Mouse (Mus musculus): ENCODE measurements around the gene Zfp180. TPM values are rescaled to one million over a fixed set of nuclear protein-coding genes. Genes with fewer than 3 reads are reported as not detected.
"Not testable (repeated sequence)": the region's sequence is repeated elsewhere in the genome, so short reads cannot be mapped to it uniquely, and the experiment has no call there.

Gene Zfp180
- 32.7 and 41.2 TPM in 2 replicates for total RNA-seq (2014; rRNA removed)
- 24.8 and 25.1 TPM in 2 replicates for polyA plus RNA-seq (2015; fragmentation: Nextera tagmentation; extraction: Ambion mirVana)

DNA sequence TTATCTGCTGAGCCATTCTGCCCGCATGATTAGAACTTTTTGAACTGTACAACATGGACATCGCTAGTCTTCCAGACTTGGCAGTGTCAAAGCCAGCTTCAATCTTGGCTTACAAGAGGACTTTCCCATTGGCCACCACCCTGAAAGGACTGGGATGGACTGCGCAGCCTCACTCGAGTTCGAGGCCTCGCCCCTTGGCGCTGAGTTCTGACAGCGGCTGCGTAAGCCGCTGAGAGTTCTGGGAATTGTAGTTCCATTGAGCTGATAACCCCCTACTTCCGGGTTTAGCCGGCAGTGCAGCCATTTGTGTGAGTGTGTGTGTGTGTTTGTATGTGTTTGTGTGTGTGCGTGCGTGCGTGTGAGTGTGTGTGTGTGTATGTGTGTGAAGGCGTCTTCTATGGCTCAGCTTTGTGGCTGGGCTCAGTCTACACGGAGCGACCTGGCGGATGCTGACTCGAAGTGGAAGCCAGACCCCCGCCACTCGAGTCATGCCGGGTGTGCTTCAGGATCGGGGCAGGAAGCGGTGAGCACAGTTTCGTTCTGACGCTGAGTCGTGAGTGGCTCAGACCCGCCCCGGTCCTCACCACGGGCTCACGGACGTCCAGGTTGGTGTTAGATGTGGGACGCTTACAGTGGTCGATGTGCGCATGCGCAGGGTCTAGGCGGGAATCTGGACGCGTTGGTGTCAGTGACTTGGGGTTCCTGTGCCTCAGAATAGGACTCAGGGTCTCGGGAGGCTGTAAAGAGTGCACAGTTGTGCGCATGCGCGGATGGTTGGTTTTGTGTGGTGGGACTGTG is at the start of gene Zfp180:
Gene Zfp180 (plus strand): TSS at position 291 of the 798 bp plus-strand sequence.
- peak within 1 kb of the TSS; percentile 87 for H3K4me2 ChIP-seq (ENCODE audit: low read depth, low read length, poor library complexity, severe bottlenecking)
- no peaks in the 10 kb centered on the region for H3K27me3 ChIP-seq (ENCODE audit: insufficient read depth, low read length)
- DNase-seq (ENCODE audit: low spot score) (peak; percentile 100), ATAC-seq (ENCODE audit: low FRiP score) (peak; percentile 99)
- H3K36me3 ChIP-seq (ENCODE audit: insufficient read depth, low read length): no peaks in the 10 kb centered on the region; the same call in 1 of the 2 replicates
- peak within 1 kb of the TSS; percentile 68 for H3K9ac ChIP-seq (replicated peaks; ENCODE audit: low read length, poor library complexity, severe bottlenecking)
- 0 out of 2 replicates have a peak, but pooled peaks cover 5% of the 10 kb centered on the region for H3K9me3 ChIP-seq (ENCODE audit: low read length)
- H3K4me1 ChIP-seq (ENCODE audit: insufficient read depth, low read length): peaks cover 9% of the 10 kb centered on the region
- H3K4me3 ChIP-seq (ENCODE audit: low read depth, low read length): peak within 1 kb of the TSS; percentile 76
- WGBS: 16% methylated on average over 44 of the region's 44 CpGs
- peak within 1 kb of the TSS; percentile 73; the same call in 1 of the 2 replicates for H3K27ac ChIP-seq (ENCODE audit: low read depth, low read length)
- peak; percentile 20; the same call in 1 of the 2 replicates for TF ChIP-seq CTCF (IDR thresholded peaks at IDR 0.05)

- H3K4me3 ChIP-seq (ENCODE audit: low read depth, low read length): no peak within 1 kb of the TSS
- H3K36me3 ChIP-seq (ENCODE audit: insufficient read depth, low read length): no peaks in the 10 kb centered on the region
- H3K27me3 ChIP-seq (ENCODE audit: insufficient read depth, low read length): no peaks in the 10 kb centered on the region
- no peak for DNase-seq (ENCODE audit: low spot score)
- ATAC-seq (ENCODE audit: low FRiP score): no peak
- H3K9me3 ChIP-seq (ENCODE audit: low read length): no peaks in the 10 kb centered on the region
- 81% methylated on average over 4 of the region's 4 CpGs for WGBS
- no peaks in the 10 kb centered on the region for H3K4me1 ChIP-seq (ENCODE audit: insufficient read depth, low read length)
- no peak within 1 kb of the TSS for H3K4me2 ChIP-seq (ENCODE audit: low read depth, low read length, poor library complexity, severe bottlenecking)
- H3K27ac ChIP-seq (ENCODE audit: low read depth, low read length): no peak within 1 kb of the TSS
- TF ChIP-seq CTCF (IDR thresholded peaks at IDR 0.05): no peak
- no peak within 1 kb of the TSS for H3K9ac ChIP-seq (replicated peaks; ENCODE audit: low read length, poor library complexity, severe bottlenecking)
Observed at GRCm38 (mm10) chr7:24052660-24053304, 28.9 kb upstream of the Zfp180 start, which contains the start of gene Vmn1r183. Gene Vmn1r183, plus strand, starts transcription at chr7:24053254.

DNA sequence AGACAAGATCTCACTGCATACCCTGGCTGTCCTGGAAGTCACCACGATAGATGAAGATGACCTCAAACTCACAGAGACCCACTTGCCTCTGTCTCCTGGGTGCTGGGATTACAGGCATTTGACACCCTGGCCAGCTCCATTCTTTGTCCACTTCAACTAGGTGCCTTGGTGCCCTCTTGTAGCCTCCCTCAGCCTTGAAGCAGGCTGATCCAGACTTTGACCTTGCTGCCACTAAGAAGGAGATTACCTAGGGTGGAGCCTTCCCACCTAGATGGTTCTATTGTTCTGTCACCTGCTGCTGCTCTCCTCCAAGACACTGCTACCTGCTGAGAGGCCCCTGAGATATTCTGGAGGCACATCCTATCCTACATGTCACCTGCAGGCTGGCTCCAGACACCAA is 7.3 kb upstream of the Zfp180 start:
- not testable (repeated sequence) for DNase-seq (ENCODE audit: low spot score); H3K9ac ChIP-seq (replicated peaks; ENCODE audit: low read length, poor library complexity, severe bottlenecking); H3K36me3 ChIP-seq (ENCODE audit: insufficient read depth, low read length); H3K27me3 ChIP-seq (ENCODE audit: insufficient read depth, low read length); H3K4me1 ChIP-seq (ENCODE audit: insufficient read depth, low read length); H3K4me3 ChIP-seq (ENCODE audit: low read depth, low read length); H3K9me3 ChIP-seq (ENCODE audit: low read length); H3K27ac ChIP-seq (ENCODE audit: low read depth, low read length); H3K4me2 ChIP-seq (ENCODE audit: low read depth, low read length, poor library complexity, severe bottlenecking); ATAC-seq (ENCODE audit: low FRiP score)
- 55% methylated on average over 1 of the region's 1 CpGs for WGBS

GRCm38 (mm10) chr7:24082457-24083235 is 922 bp downstream of the Zfp180 start:
- H3K27ac ChIP-seq (ENCODE audit: low read depth, low read length): peak overlapping the region; percentile 73; the same call in 1 of the 2 replicates
- peak; percentile 2; the same call in 1 of the 2 replicates for ATAC-seq (ENCODE audit: low FRiP score)
- peak overlapping the region; percentile 76 for H3K4me3 ChIP-seq (ENCODE audit: low read depth, low read length)
- TF ChIP-seq CTCF (IDR thresholded peaks at IDR 0.05): no peak
- DNase-seq (ENCODE audit: low spot score): no peak
- H3K4me2 ChIP-seq (ENCODE audit: low read depth, low read length, poor library complexity, severe bottlenecking): peak overlapping the region; percentile 87
- no peaks in the 10 kb centered on the region for H3K27me3 ChIP-seq (ENCODE audit: insufficient read depth, low read length)
- no peaks in the 10 kb centered on the region; the same call in 1 of the 2 replicates for H3K36me3 ChIP-seq (ENCODE audit: insufficient read depth, low read length)
- peaks cover 9% of the 10 kb centered on the region for H3K4me1 ChIP-seq (ENCODE audit: insufficient read depth, low read length)
- 0 out of 2 replicates have a peak, but pooled peaks cover 5% of the 10 kb centered on the region for H3K9me3 ChIP-seq (ENCODE audit: low read length)
- peak overlapping the region; percentile 68 for H3K9ac ChIP-seq (replicated peaks; ENCODE audit: low read length, poor library complexity, severe bottlenecking)
- WGBS: 59% methylated on average over 15 of the region's 15 CpGs

GRCm38 (mm10) chr7:24086871-24087270 is 5.1 kb downstream of the Zfp180 start:
- no peak for ATAC-seq (ENCODE audit: low FRiP score)
- Histone ChIP-seq H3K4me3 (ENCODE audit: low read depth, low read length) (no peak overlapping the region), H3K9me3 (ENCODE audit: low read length) (0 out of 2 replicates have a peak, but pooled peaks cover 5% of the 10 kb centered on the region), H3K4me2 (ENCODE audit: low read depth, low read length, poor library complexity, severe bottlenecking) (no peak overlapping the region), H3K27ac (ENCODE audit: low read depth, low read length) (no peak overlapping the region), H3K36me3 (ENCODE audit: insufficient read depth, low read length) (no peaks in the 10 kb centered on the region; the same call in 1 of the 2 replicates), H3K4me1 (ENCODE audit: insufficient read depth, low read length) (peaks cover 9% of the 10 kb centered on the region), H3K27me3 (ENCODE audit: insufficient read depth, low read length) (no peaks in the 10 kb centered on the region), H3K9ac (replicated peaks; ENCODE audit: low read length, poor library complexity, severe bottlenecking) (no peak overlapping the region)
- no peak for TF ChIP-seq CTCF (IDR thresholded peaks at IDR 0.05)
- WGBS: 96% methylated on average over 4 of the region's 4 CpGs
- no peak for DNase-seq (ENCODE audit: low spot score)
